Mouse (Mus musculus) CH12.LX (cell line): ENCODE measurements around the gene Hinfp. TPM values are rescaled to one million over a fixed set of nuclear protein-coding genes. Genes with fewer than 3 reads are reported as not detected.

Experiments
- DNase-seq: peaks from one replicate; pipeline ENCODE4 v3.0.0-alpha.2; 2013; ENCODE audit errors: extremely low read depth
- H3K27ac ChIP-seq: 2 replicates; pipeline ENCODE4 v1.5.1; 2012; ENCODE audit warnings: low read depth, mild to moderate bottlenecking, control low read depth, moderate library complexity; ENCODE audit not compliant: insufficient read depth
- H3K27me3 ChIP-seq: replicated peaks from 2 replicates; pipeline ENCODE3; 2012; ENCODE audit warnings: inconsistent platforms
- H3K36me3 ChIP-seq, 2 experiments: replicated peaks in 1 of 2; 2 replicates each; pipeline versions ENCODE3 to v1.6.1; 2012; ENCODE audit warnings: inconsistent platforms in 1 of 2, low read length in 1 of 2, mild to moderate bottlenecking in 1 of 2, mixed read lengths in 1 of 2, moderate library complexity in 1 of 2; ENCODE audit not compliant: control insufficient read depth in 1 of 2, insufficient read depth in 1 of 2
- H3K4me1 ChIP-seq, 2 experiments: 2 replicates each; pipeline ENCODE4 v1.6.1; 2012; ENCODE audit warnings: inconsistent platforms in 1 of 2, moderate library complexity in 1 of 2; ENCODE audit not compliant: insufficient read depth in 2 of 2, control insufficient read depth in 1 of 2
- H3K4me2 ChIP-seq: 2 replicates; pipeline ENCODE4 v1.6.1; 2012; ENCODE audit warnings: low read depth, mild to moderate bottlenecking, control low read depth; ENCODE audit not compliant: poor library complexity, insufficient read depth, severe bottlenecking
- H3K4me3 ChIP-seq, 3 experiments: fragments of 150-350 bp in 1 of 3; sonication (generic) in 1 of 3; replicated peaks in 1 of 3; 2 replicates each; pipeline versions ENCODE3 to v1.5.1; 2011 to 2012; ENCODE audit warnings: low read depth in 2 of 3, low read length in 2 of 3, mild to moderate bottlenecking in 2 of 3, moderate library complexity in 2 of 3, control low read depth in 1 of 3, improper control_type of control experiment in 1 of 3, inconsistent platforms in 1 of 3, mixed read lengths in 1 of 3; ENCODE audit not compliant: poor library complexity in 1 of 3
- H3K79me2 ChIP-seq: replicated peaks from 2 replicates; pipeline ENCODE4 v1.6.1; 2012; ENCODE audit warnings: mild to moderate bottlenecking, moderate library complexity; ENCODE audit not compliant: control insufficient read depth, poor library complexity, insufficient read depth, severe bottlenecking; ENCODE audit errors: extremely low read depth
- H3K9ac ChIP-seq: 2 replicates; pipeline ENCODE4 v1.6.1; 2012; ENCODE audit warnings: low read depth, mild to moderate bottlenecking, control low read depth, moderate library complexity; ENCODE audit not compliant: insufficient read depth
- H3K9me3 ChIP-seq: replicated peaks from 2 replicates; pipeline ENCODE3; 2012; ENCODE audit warnings: low read length, inconsistent platforms, mixed read lengths
- BHLHE40 ChIP-seq: IDR thresholded peaks from 2 replicates; pipeline ENCODE4 v1.6.1; 2011; ENCODE audit warnings: mild to moderate bottlenecking, low read depth, low read length, improper control_type of control experiment
- CHD1 ChIP-seq: IDR thresholded peaks from 2 replicates; pipeline ENCODE4 v1.6.1; 2012; ENCODE audit warnings: low read depth, low read length, improper control_type of control experiment, inconsistent platforms
- CHD2 ChIP-seq: IDR thresholded peaks from 2 replicates; pipeline ENCODE4 v1.6.1; 2011; ENCODE audit warnings: low read length, improper control_type of control experiment
- CTCF ChIP-seq, 2 experiments: IDR thresholded peaks in 1 of 2; conservative IDR thresholded peaks in 1 of 2; 2 replicates each; pipeline ENCODE4 v1.5.1; 2011 to 2012; ENCODE audit warnings: low read depth in 2 of 2, low read length in 2 of 2, improper control_type of control experiment in 1 of 2, inconsistent platforms in 1 of 2, mild to moderate bottlenecking in 1 of 2, moderate library complexity in 1 of 2
- ELF1 ChIP-seq: IDR thresholded peaks from 2 replicates; pipeline ENCODE4 v1.6.1; 2014; ENCODE audit warnings: low read depth, mild to moderate bottlenecking, inconsistent platforms, low read length, improper control_type of control experiment
- EP300 ChIP-seq: IDR thresholded peaks from 2 replicates; pipeline ENCODE4 v1.6.1; 2011; ENCODE audit warnings: low read length, improper control_type of control experiment
- ETS1 ChIP-seq: conservative IDR thresholded peaks from 2 replicates; pipeline ENCODE4 v1.6.1; 2012; ENCODE audit warnings: low read depth, mild to moderate bottlenecking, inconsistent platforms, low read length, improper control_type of control experiment, moderate library complexity
- GABPA ChIP-seq: IDR thresholded peaks from 2 replicates; pipeline ENCODE4 v1.6.1; 2012; ENCODE audit warnings: low read depth, low read length, improper control_type of control experiment, inconsistent platforms; ENCODE audit not compliant: insufficient replicate concordance
- HCFC1 ChIP-seq: IDR thresholded peaks from 2 replicates; pipeline ENCODE4 v1.6.1; 2012; ENCODE audit warnings: low read depth, mild to moderate bottlenecking, inconsistent platforms, low read length, improper control_type of control experiment
- JUN ChIP-seq: IDR thresholded peaks from 2 replicates; pipeline ENCODE4 v1.6.1; 2011; ENCODE audit warnings: low read depth, mild to moderate bottlenecking, low read length, improper control_type of control experiment, moderate library complexity; ENCODE audit not compliant: insufficient read depth
- JUND ChIP-seq: conservative IDR thresholded peaks from 2 replicates; pipeline ENCODE4 v1.6.1; 2011; ENCODE audit warnings: low read depth, low read length, improper control_type of control experiment
- KAT2A ChIP-seq: IDR thresholded peaks from 2 replicates; pipeline ENCODE4 v1.6.1; 2012; ENCODE audit warnings: low read length, improper control_type of control experiment, inconsistent platforms; ENCODE audit not compliant: insufficient replicate concordance
- MAFK ChIP-seq: IDR thresholded peaks from 2 replicates; pipeline ENCODE4 v1.6.1; 2011; ENCODE audit warnings: low read length, improper control_type of control experiment; ENCODE audit not compliant: insufficient replicate concordance
- MEF2A ChIP-seq: IDR thresholded peaks from 2 replicates; pipeline ENCODE4 v1.6.1; 2014; ENCODE audit warnings: low read depth, mild to moderate bottlenecking, inconsistent platforms, low read length, improper control_type of control experiment, borderline replicate concordance
- MXI1 ChIP-seq: IDR thresholded peaks from 2 replicates; pipeline ENCODE4 v1.6.1; 2011; ENCODE audit warnings: mild to moderate bottlenecking, low read depth, low read length, improper control_type of control experiment
- MYC ChIP-seq: IDR thresholded peaks from 2 replicates; pipeline ENCODE4 v1.6.1; 2011; ENCODE audit warnings: low read depth, mild to moderate bottlenecking, improper control_type of control experiment, low read length
- NELFE ChIP-seq: IDR thresholded peaks from 2 replicates; pipeline ENCODE4 v1.6.1; 2011; ENCODE audit warnings: low read depth, low read length, improper control_type of control experiment
- PAX5 ChIP-seq: IDR thresholded peaks from 2 replicates; pipeline ENCODE4 v1.6.1; 2012; ENCODE audit warnings: low read length, inconsistent platforms, mixed read lengths
- POLR2A ChIP-seq: IDR thresholded peaks from 2 replicates; pipeline ENCODE4 v1.6.1; 2011; ENCODE audit warnings: low read depth, mild to moderate bottlenecking, improper control_type of control experiment, low read length
- RCOR1 ChIP-seq: conservative IDR thresholded peaks from 2 replicates; pipeline ENCODE4 v1.6.1; 2012; ENCODE audit warnings: low read depth, mild to moderate bottlenecking, inconsistent platforms, low read length, improper control_type of control experiment
- SIN3A ChIP-seq: IDR thresholded peaks from 2 replicates; pipeline ENCODE4 v1.6.1; 2012; ENCODE audit warnings: low read length, improper control_type of control experiment, inconsistent platforms
- SMC3 ChIP-seq: IDR thresholded peaks from 2 replicates; pipeline ENCODE4 v1.6.1; 2011; ENCODE audit warnings: low read depth, low read length, improper control_type of control experiment
- TBP ChIP-seq: conservative IDR thresholded peaks from 2 replicates; pipeline ENCODE4 v1.6.1; 2011; ENCODE audit warnings: low read depth, low read length, improper control_type of control experiment
- UBTF ChIP-seq: IDR thresholded peaks from 2 replicates; pipeline ENCODE4 v1.6.1; 2012; ENCODE audit warnings: low read depth, mild to moderate bottlenecking, inconsistent platforms, low read length, improper control_type of control experiment, moderate library complexity
- USF1 ChIP-seq: IDR thresholded peaks from 2 replicates; pipeline ENCODE4 v1.6.1; 2014; ENCODE audit warnings: low read depth, mild to moderate bottlenecking, inconsistent platforms, low read length, improper control_type of control experiment
- USF2 ChIP-seq: conservative IDR thresholded peaks from 2 replicates; pipeline ENCODE4 v1.6.1; 2011; ENCODE audit warnings: low read depth, low read length, improper control_type of control experiment
- ZC3H11A ChIP-seq: IDR thresholded peaks from 2 replicates; pipeline ENCODE4 v1.6.1; 2012; ENCODE audit warnings: low read depth, mild to moderate bottlenecking, inconsistent platforms, low read length, improper control_type of control experiment
- ZNF384 ChIP-seq: IDR thresholded peaks from 2 replicates; pipeline ENCODE4 v1.6.1; 2012; ENCODE audit warnings: low read depth, low read length, improper control_type of control experiment, inconsistent platforms
- dilution Hi-C: fragments of 300-500 bp; cut with MboI; formaldehyde crosslinking; loops from 2 replicates; pipeline ENCODE4 v1.14.3; 2020; ENCODE audit warnings: low sequenced_read_pairs; ENCODE audit not compliant: extremely low pct_unique_long_range_greater_than_20kb, extremely low pct_ligation_motif_present
- in situ Hi-C: fragments of 300-500 bp; cut with MboI; formaldehyde crosslinking; loops from 3 replicates; pipeline ENCODE4 v1.14.3; 2019; ENCODE audit warnings: low sequenced_read_pairs, low pct_ligation_motif_present, low pct_unique_long_range_greater_than_20kb, mixed read lengths
- polyA plus RNA-seq: library from polyadenylated mRNA; unstranded; fragments of >175 nt; gene quantifications from 2 replicates; pipeline ENCODE4 v1.2.1, GENCODE M21; 2012; ENCODE audit warnings: low read depth; ENCODE audit not compliant: insufficient read length
- total RNA-seq, 2 experiments: library from RNA; depleted of rRNA; stranded (reverse); fragments of 300-350 nt in 1 of 2; fragments of >200 nt in 1 of 2; gene quantifications; 2 replicates each; pipeline ENCODE4 v1.2.3; 2012 to 2014

Gene Hinfp
- total and polyA plus RNA-seq, 3 experiments, result 14.0 to 18.9 (median 16.6) TPM

DNA sequence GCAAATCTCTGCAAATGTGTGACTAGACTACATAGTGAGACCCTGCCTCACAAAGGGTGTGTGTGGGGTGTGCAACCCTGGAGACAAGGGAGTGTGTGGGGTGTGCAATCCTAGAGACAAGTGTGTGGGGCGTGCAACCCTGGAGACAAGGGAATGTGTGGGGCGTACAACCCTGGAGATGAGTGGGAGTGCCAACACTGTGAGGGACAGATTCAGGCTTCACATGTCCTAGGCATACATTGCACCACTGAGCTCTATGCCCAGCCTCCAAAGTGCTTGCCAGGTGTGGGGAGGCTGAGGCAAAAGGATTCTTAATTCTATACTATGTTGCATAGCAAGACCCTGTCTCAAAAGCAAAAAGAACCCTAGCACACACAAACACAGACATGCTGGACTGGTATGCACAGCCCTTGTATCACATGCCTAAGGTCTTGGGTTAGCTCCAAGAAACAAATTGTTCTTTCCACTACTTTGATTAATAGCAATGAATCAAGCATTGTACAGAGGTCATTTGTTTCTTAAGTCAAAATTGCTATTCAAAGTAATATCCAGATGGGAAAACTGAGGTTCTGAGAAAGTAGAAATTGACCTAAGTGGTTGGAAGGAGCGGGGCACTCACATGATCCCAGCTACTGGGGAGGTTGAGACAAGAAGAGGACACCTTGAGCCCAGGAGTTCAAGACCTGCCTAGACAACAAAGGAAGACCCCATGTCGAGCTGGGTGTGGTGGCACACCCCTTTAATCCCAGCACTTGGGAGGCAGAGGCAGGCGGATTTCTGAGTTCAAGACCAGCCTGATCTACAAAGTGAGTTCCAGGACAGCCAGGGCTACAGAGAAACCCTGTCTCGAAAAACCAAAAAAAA is 40.3 kb upstream of the Hinfp start:
- dilution Hi-C loops (no loop called here), in situ Hi-C loops (no loop called here)
- H3K36me3 ChIP-seq, result peaks cover 43 to 64% of the 10 kb centered on the region in 2 experiments

DNA sequence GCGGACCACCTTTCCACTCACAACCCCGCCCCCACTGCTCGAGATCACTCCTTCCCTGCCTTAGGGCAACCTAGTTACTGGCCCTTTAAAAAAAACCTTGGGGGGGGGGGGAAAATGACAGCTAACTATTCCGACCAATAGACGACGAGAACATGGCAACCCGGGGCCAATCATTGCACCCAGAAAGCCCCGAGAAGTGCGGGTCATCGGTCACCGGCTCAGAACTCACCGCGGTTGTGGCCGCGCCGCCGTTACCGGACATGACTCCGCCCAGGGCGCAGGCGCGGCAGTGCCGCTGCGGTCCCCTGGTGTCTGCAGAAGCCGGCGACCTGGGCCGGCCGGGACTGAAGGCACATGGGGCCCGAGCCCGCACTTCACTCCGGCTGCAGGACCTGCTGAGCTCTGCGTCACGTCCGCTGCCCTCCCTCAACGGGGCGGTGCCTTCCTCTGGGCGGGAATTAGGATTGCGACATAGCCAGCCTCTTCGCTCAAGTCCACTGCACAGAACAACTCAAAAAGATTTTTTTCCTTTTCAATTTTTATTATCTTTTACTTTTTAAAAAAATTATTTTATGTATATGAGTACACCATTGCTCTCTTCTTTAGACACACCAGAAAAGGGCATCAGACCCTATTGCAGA is 38.4 kb upstream of the Hinfp start, which contains the start of gene Hmbs:
Hmbs (minus strand) TSS at position 448 of the 641 bp plus-strand sequence.
- in situ Hi-C loops, result loop anchor here (5.0 kb wide), 2 partner anchors 52 to 53 kb away; partner anchors contain the start of gene Slc37a4
- Histone ChIP-seq H3K4me2 (peak within 1 kb of the TSS; percentile 88), H3K27me3 (no peaks in the 10 kb centered on the region), H3K9ac (peak within 1 kb of the TSS; percentile 64), H3K4me1 (peaks cover 4 to 32% of the 10 kb centered on the region in 2 experiments; a peak in 2 of 4 replicates), H3K9me3 (peaks cover 5% of the 10 kb centered on the region), H3K4me3 (peak within 1 kb of the TSS; percentile 68 to 75 (median 70)), H3K27ac (peak within 1 kb of the TSS; percentile 77), H3K79me2 (peaks cover 5% of the 10 kb centered on the region), H3K36me3 (peaks cover 41 to 66% of the 10 kb centered on the region in 2 experiments)
- peak; percentile 93 for DNase-seq
- dilution Hi-C loops, result no loop called here
- TF ChIP-seq MEF2A, result no peak
- no peak for TF ChIP-seq ETS1
- TF ChIP-seq NELFE, result peak; percentile 78
- no peak for TF ChIP-seq JUN
- TF ChIP-seq ZNF384, result peak; percentile 82
- TF ChIP-seq PAX5, result no peak
- TF ChIP-seq SIN3A, result peak; percentile 91; the same call in 1 of the 2 replicates
- TF ChIP-seq KAT2A, result no peak
- no peak for TF ChIP-seq ELF1
- no peak for TF ChIP-seq UBTF
- no peak for TF ChIP-seq BHLHE40
- TF ChIP-seq EP300, result no peak
- TF ChIP-seq HCFC1, result peak; percentile 72
- TF ChIP-seq ZC3H11A, result no peak
- peak; percentile 90 for TF ChIP-seq CHD2
- no peak for TF ChIP-seq GABPA
- TF ChIP-seq USF1, result no peak
- TF ChIP-seq CTCF (conservative IDR thresholded peaks at IDR 0.05 in 1 of 2, IDR thresholded peaks at IDR 0.05 in 1 of 2; ENCODE audit: low read depth in 2 of 2, low read length in 2 of 2), result no peak
- TF ChIP-seq MYC, result peak; percentile 60; the same call in 1 of the 2 replicates
- peak; percentile 54; the same call in 1 of the 2 replicates for TF ChIP-seq TBP
- no peak for TF ChIP-seq MAFK
- peak; percentile 55; the same call in 1 of the 2 replicates for TF ChIP-seq MXI1
- TF ChIP-seq JUND, result no peak
- peak; percentile 88 for TF ChIP-seq POLR2A
- no peak for TF ChIP-seq SMC3
- no peak for TF ChIP-seq USF2

More for the DNA sequence above, 40.3 kb upstream of the Hinfp start:
- TF ChIP-seq RCOR1 (no peak), ELF1 (no peak), MXI1 (no peak), MAFK (no peak), CHD1 (no peak), BHLHE40 (no peak), CHD2 (no peak), JUN (no peak), HCFC1 (no peak), ZNF384 (no peak), SIN3A (no peak)
- Histone ChIP-seq H3K27ac (no peak overlapping the region), H3K79me2 (peaks cover 5% of the 10 kb centered on the region), H3K4me1 (peaks cover 4 to 32% of the 10 kb centered on the region in 2 experiments; a peak in 2 of 4 replicates), H3K4me3 (no peak overlapping the region), H3K9ac (no peak overlapping the region), H3K27me3 (no peaks in the 10 kb centered on the region), H3K9me3 (peaks cover 3% of the 10 kb centered on the region), H3K4me2 (no peak overlapping the region)
- DNase-seq, result no peak
